ENCODE assay signal across 23 mouse cellular contexts in genomic region chr9:106392828-106393527, GRCm38 (mm10). TPM values are rescaled to one million over a fixed set of nuclear protein-coding genes. Genes with fewer than 3 reads are reported as not detected.
DNase-seq lines count a peak whose midpoint lies in the region; ATAC-seq and TF ChIP-seq lines count a peak whose summit lies in the region.
"Had no signal": no experiment of that assay in that cellular context is flagged by ENCODE, and none has a peak within 500 bp of the region (broad histone marks: within the 10 kb centered on the region; RNA-seq: fewer than 3 reads in every experiment).

No protein-coding gene starts in this region.

- no peak overlapping the region for H3K27ac ChIP-seq in heart, embryonic 12.5 days (ENCODE audit: poor library complexity, severe bottlenecking)
- H3K27ac ChIP-seq in kidney, postnatal 0 days = no peak overlapping the region
- no peak overlapping the region for H3K27ac ChIP-seq in kidney, embryonic 16.5 days (ENCODE audit: low read length)
- H3K27ac ChIP-seq in midbrain, embryonic 10.5 days (replicated peaks) = peak overlapping the region; percentile 15; the same call in 1 of the 2 replicates
- no peak overlapping the region; the same call in 1 of the 2 replicates for H3K27ac ChIP-seq in midbrain, embryonic 13.5 days
- H3K27ac ChIP-seq: embryonic facial prominence, embryonic 12.5 days; forebrain, embryonic 12.5 days; limb, embryonic 12.5 days; midbrain, embryonic 15.5 days; neural tube, embryonic 13.5 days had no signal

- no peak for DNase-seq in heart, postnatal 14 days
- DNase-seq in kidney, postnatal 0 days (ENCODE audit: low spot score) = no peak
- DNase-seq in midbrain, embryonic 10.5 days (ENCODE audit: low spot score) = no peak
- DNase-seq in embryo, embryonic 10 days (ENCODE audit: low spot score) = no peak
- DNase-seq: adrenal gland, adult 2 months; cerebellum, adult 11-12 months; kidney, adult 9 months; liver, postnatal 0 days; retina, postnatal 1 day; right cerebral cortex, postnatal 25 days; spleen, adult 18-20 months had no signal

- ATAC-seq in heart, embryonic 12.5 days (ENCODE audit: insufficient number of reproducible peaks, low FRiP score) = peak; percentile 30
- 0 out of 2 replicates have a peak, but pooled peaks have one; percentile 16 for ATAC-seq in kidney, postnatal 0 days (replicated peaks; ENCODE audit: low FRiP score, low read depth)
- ATAC-seq in kidney, embryonic 16.5 days (ENCODE audit: low FRiP score, low TSS enrichment) = no peak; the same call in 1 of the 2 replicates
- no peak for ATAC-seq in midbrain, embryonic 13.5 days
- ATAC-seq: liver, postnatal 0 days; midbrain, embryonic 15.5 days had no signal

- no peak overlapping the region for H3K4me2 ChIP-seq in heart, embryonic 12.5 days
- H3K4me2 ChIP-seq in kidney, postnatal 0 days (ENCODE audit: low read length) = no peak overlapping the region
- H3K4me2 ChIP-seq in kidney, embryonic 16.5 days (replicated peaks; ENCODE audit: low read depth, low read length) = no peak overlapping the region
- H3K4me2 ChIP-seq in midbrain, embryonic 13.5 days (replicated peaks) = no peak overlapping the region
- H3K4me2 ChIP-seq: embryonic facial prominence, embryonic 12.5 days; forebrain, embryonic 12.5 days; limb, embryonic 12.5 days; liver, embryonic 11.5 days; midbrain, embryonic 15.5 days; neural tube, embryonic 13.5 days had no signal

- no peaks in the 10 kb centered on the region for H3K9me3 ChIP-seq in heart, embryonic 12.5 days (replicated peaks)
- H3K9me3 ChIP-seq in kidney, postnatal 0 days (replicated peaks; ENCODE audit: low read length) = no peaks in the 10 kb centered on the region
- H3K9me3 ChIP-seq in kidney, embryonic 16.5 days (ENCODE audit: low read length) = 0 out of 2 replicates have a peak, but pooled peaks cover 2% of the 10 kb centered on the region
- no peaks in the 10 kb centered on the region for H3K9me3 ChIP-seq in midbrain, embryonic 10.5 days (replicated peaks)
- no peaks in the 10 kb centered on the region for H3K9me3 ChIP-seq in midbrain, embryonic 13.5 days
- H3K9me3 ChIP-seq: embryonic facial prominence, embryonic 12.5 days; forebrain, embryonic 12.5 days; G1E; limb, embryonic 12.5 days; midbrain, embryonic 15.5 days; neural tube, embryonic 13.5 days had no signal

- H3K4me1 ChIP-seq in heart, embryonic 12.5 days (replicated peaks) = peaks cover 60% of the 10 kb centered on the region
- no peaks in the 10 kb centered on the region for H3K4me1 ChIP-seq in kidney, postnatal 0 days (replicated peaks; ENCODE audit: insufficient read depth, low read length)
- H3K4me1 ChIP-seq in kidney, embryonic 16.5 days (ENCODE audit: insufficient read depth, low read length) = peaks cover 19% of the 10 kb centered on the region
- H3K4me1 ChIP-seq in midbrain, embryonic 10.5 days = peaks cover 35% of the 10 kb centered on the region
- H3K4me1 ChIP-seq in midbrain, embryonic 13.5 days (replicated peaks) = peaks cover 27% of the 10 kb centered on the region

- TF ChIP-seq CTCF in kidney, postnatal 0 days (IDR thresholded peaks at IDR 0.05; ENCODE audit: low read depth) = no peak

- no peaks in the 10 kb centered on the region for H3K27me3 ChIP-seq in heart, embryonic 12.5 days (replicated peaks)
- no peaks in the 10 kb centered on the region for H3K27me3 ChIP-seq in kidney, postnatal 0 days (ENCODE audit: insufficient read depth, low read length)
- no peaks in the 10 kb centered on the region for H3K27me3 ChIP-seq in kidney, embryonic 16.5 days (ENCODE audit: insufficient read depth, low read length)
- no peaks in the 10 kb centered on the region for H3K27me3 ChIP-seq in midbrain, embryonic 10.5 days (ENCODE audit: low read depth, poor library complexity, severe bottlenecking)
- no peaks in the 10 kb centered on the region for H3K27me3 ChIP-seq in midbrain, embryonic 13.5 days
- H3K27me3 ChIP-seq: embryonic facial prominence, embryonic 12.5 days; forebrain, embryonic 12.5 days; limb, embryonic 12.5 days; midbrain, embryonic 15.5 days; neural tube, embryonic 13.5 days had no signal

- 54% methylated on average over 11 of the region's 11 CpGs for WGBS in heart, embryonic 12.5 days
- WGBS in kidney, postnatal 0 days = 64% methylated on average over 11 of the region's 11 CpGs
- 61% methylated on average over 11 of the region's 11 CpGs for WGBS in kidney, embryonic 16.5 days
- WGBS in midbrain, embryonic 10.5 days = 82% methylated on average over 11 of the region's 11 CpGs
- 81% methylated on average over 11 of the region's 11 CpGs for WGBS in midbrain, embryonic 13.5 days

- no peak overlapping the region for H3K9ac ChIP-seq in heart, embryonic 12.5 days
- H3K9ac ChIP-seq in kidney, postnatal 0 days (ENCODE audit: low read depth, low read length) = no peak overlapping the region
- no peak overlapping the region for H3K9ac ChIP-seq in kidney, embryonic 16.5 days (replicated peaks; ENCODE audit: low read length)
- H3K9ac ChIP-seq in midbrain, embryonic 13.5 days (replicated peaks) = no peak overlapping the region
- H3K9ac ChIP-seq: embryonic facial prominence, embryonic 12.5 days; forebrain, embryonic 12.5 days; limb, embryonic 12.5 days; liver, postnatal 0 days; midbrain, embryonic 15.5 days; neural tube, embryonic 13.5 days had no signal

- no peaks in the 10 kb centered on the region for H3K36me3 ChIP-seq in heart, embryonic 12.5 days
- no peaks in the 10 kb centered on the region for H3K36me3 ChIP-seq in kidney, postnatal 0 days (ENCODE audit: insufficient read depth, low read length)
- no peaks in the 10 kb centered on the region for H3K36me3 ChIP-seq in kidney, embryonic 16.5 days (ENCODE audit: insufficient read depth, low read length)
- H3K36me3 ChIP-seq in midbrain, embryonic 10.5 days = no peaks in the 10 kb centered on the region
- no peaks in the 10 kb centered on the region for H3K36me3 ChIP-seq in midbrain, embryonic 13.5 days
- H3K36me3 ChIP-seq: embryonic facial prominence, embryonic 12.5 days; forebrain, embryonic 12.5 days; G1E; limb, embryonic 12.5 days; midbrain, embryonic 15.5 days; neural tube, embryonic 13.5 days had no signal

- intact Hi-C loops in heart, postnatal 14 days (cut with DNase I) = no loop called here

- no peak overlapping the region for H3K4me3 ChIP-seq in heart, embryonic 12.5 days
- no peak overlapping the region for H3K4me3 ChIP-seq in kidney, postnatal 0 days (replicated peaks; ENCODE audit: low read depth, low read length)
- H3K4me3 ChIP-seq in kidney, embryonic 16.5 days (ENCODE audit: low read length) = no peak overlapping the region
- H3K4me3 ChIP-seq in midbrain, embryonic 10.5 days = no peak overlapping the region
- no peak overlapping the region for H3K4me3 ChIP-seq in midbrain, embryonic 13.5 days (replicated peaks)
- H3K4me3 ChIP-seq: embryonic facial prominence, embryonic 12.5 days; forebrain, embryonic 12.5 days; limb, embryonic 12.5 days; megakaryocyte, embryonic 14.5 days; midbrain, embryonic 15.5 days; myocyte; neural tube, embryonic 13.5 days had no signal

RNA-seq across cellular contexts. Expression of gene Dusp7, which starts 24.5 kb away (rescaled TPM):
- polyA plus RNA-seq in heart, embryonic 12.5 days (2016; fragmentation: Nextera tagmentation; extraction: Ambion mirVana) = 16.9 and 20.1 TPM in 2 replicates
- total RNA-seq in heart, postnatal 14 days (2021) = 10 to 100 TPM; 53.2 to 53.9 TPM
- polyA plus RNA-seq in kidney, postnatal 0 days (2015; fragmentation: Nextera tagmentation; extraction: Ambion mirVana) = 15.1 and 15.8 TPM in 2 replicates
- 13.6 and 13.7 TPM in 2 replicates for polyA plus RNA-seq in kidney, embryonic 16.5 days (2015; fragmentation: Nextera tagmentation; extraction: Ambion mirVana)
- polyA plus RNA-seq in midbrain, embryonic 10.5 days (2016; fragmentation: Nextera tagmentation; extraction: Ambion mirVana) = 11.4 and 14.1 TPM in 2 replicates
- polyA plus RNA-seq in midbrain, embryonic 13.5 days (2015; fragmentation: Nextera tagmentation; extraction: Ambion mirVana) = 9.0 and 9.4 TPM in 2 replicates

RNA-seq across cellular contexts. Expression of gene Rpl29, which starts 36.3 kb away (rescaled TPM):
- polyA plus RNA-seq in heart, embryonic 12.5 days (2016; fragmentation: Nextera tagmentation; extraction: Ambion mirVana) = 608 and 648 TPM in 2 replicates
- 100 to 1,000 TPM; 307 to 348 TPM for total RNA-seq in heart, postnatal 14 days (2021)
- polyA plus RNA-seq in kidney, postnatal 0 days (2015; fragmentation: Nextera tagmentation; extraction: Ambion mirVana) = 1,104 and 1,207 TPM in 2 replicates
- 947 and 1,016 TPM in 2 replicates for polyA plus RNA-seq in kidney, embryonic 16.5 days (2015; fragmentation: Nextera tagmentation; extraction: Ambion mirVana)
- 872 and 1,015 TPM in 2 replicates for polyA plus RNA-seq in midbrain, embryonic 10.5 days (2016; fragmentation: Nextera tagmentation; extraction: Ambion mirVana)
- 676 and 681 TPM in 2 replicates for polyA plus RNA-seq in midbrain, embryonic 13.5 days (2015; fragmentation: Nextera tagmentation; extraction: Ambion mirVana)

RNA-seq across cellular contexts. Expression of gene Acy1, which starts 45.1 kb away (rescaled TPM):
- 26.9 and 27.1 TPM in 2 replicates for polyA plus RNA-seq in heart, embryonic 12.5 days (2016; fragmentation: Nextera tagmentation; extraction: Ambion mirVana)
- 10 to 100 TPM; 16.2 to 18.9 TPM for total RNA-seq in heart, postnatal 14 days (2021)
- polyA plus RNA-seq in kidney, postnatal 0 days (2015; fragmentation: Nextera tagmentation; extraction: Ambion mirVana) = 62.9 and 67.0 TPM in 2 replicates
- 59.1 and 62.4 TPM in 2 replicates for polyA plus RNA-seq in kidney, embryonic 16.5 days (2015; fragmentation: Nextera tagmentation; extraction: Ambion mirVana)
- polyA plus RNA-seq in midbrain, embryonic 10.5 days (2016; fragmentation: Nextera tagmentation; extraction: Ambion mirVana) = 39.3 and 42.6 TPM in 2 replicates
- polyA plus RNA-seq in midbrain, embryonic 13.5 days (2015; fragmentation: Nextera tagmentation; extraction: Ambion mirVana) = 23.6 and 24.4 TPM in 2 replicates

RNA-seq across cellular contexts. Expression of gene Abhd14b, which starts 54.3 kb away (rescaled TPM):
- polyA plus RNA-seq in heart, embryonic 12.5 days (2016; fragmentation: Nextera tagmentation; extraction: Ambion mirVana) = 4.8 and 5.1 TPM in 2 replicates
- total RNA-seq in heart, postnatal 14 days (2021) = 1 to 10 TPM; 6.8 to 8.9 TPM
- polyA plus RNA-seq in kidney, postnatal 0 days (2015; fragmentation: Nextera tagmentation; extraction: Ambion mirVana) = 72.8 and 75.2 TPM in 2 replicates
- 45.5 and 48.3 TPM in 2 replicates for polyA plus RNA-seq in kidney, embryonic 16.5 days (2015; fragmentation: Nextera tagmentation; extraction: Ambion mirVana)
- 5.2 TPM in 2 replicates for polyA plus RNA-seq in midbrain, embryonic 10.5 days (2016; fragmentation: Nextera tagmentation; extraction: Ambion mirVana)
- 5.8 and 6.0 TPM in 2 replicates for polyA plus RNA-seq in midbrain, embryonic 13.5 days (2015; fragmentation: Nextera tagmentation; extraction: Ambion mirVana)

RNA-seq across cellular contexts. Expression of gene Abhd14a, which starts 54.5 kb away (rescaled TPM):
- polyA plus RNA-seq in heart, embryonic 12.5 days (2016; fragmentation: Nextera tagmentation; extraction: Ambion mirVana) = 39.7 and 44.4 TPM in 2 replicates
- total RNA-seq in heart, postnatal 14 days (2021) = 10 to 100 TPM; 21.9 to 22.0 TPM
- polyA plus RNA-seq in kidney, postnatal 0 days (2015; fragmentation: Nextera tagmentation; extraction: Ambion mirVana) = 57.0 and 60.8 TPM in 2 replicates
- polyA plus RNA-seq in kidney, embryonic 16.5 days (2015; fragmentation: Nextera tagmentation; extraction: Ambion mirVana) = 68.8 and 70.3 TPM in 2 replicates
- 37.7 TPM in 2 replicates for polyA plus RNA-seq in midbrain, embryonic 10.5 days (2016; fragmentation: Nextera tagmentation; extraction: Ambion mirVana)
- polyA plus RNA-seq in midbrain, embryonic 13.5 days (2015; fragmentation: Nextera tagmentation; extraction: Ambion mirVana) = 40.2 and 43.0 TPM in 2 replicates

Comparison
In these comparisons a context has a peak if more than half of its experiments do, and no peak if none do; other contexts are left out.
1. ATAC-seq: peak in heart, embryonic 12.5 days (single experiment) and kidney, postnatal 0 days (single experiment); none in kidney, embryonic 16.5 days (single experiment) and midbrain, embryonic 13.5 days (single experiment).